Mouse (Mus musculus): ENCODE results near the gene Bnip3.

Gene Bnip3

GRCm38 (mm10) chr7:138845111-138845510 is 64.2 kb downstream of the Bnip3 start:
- DNase-seq (ENCODE audit: low spot score in 2 of 2), result no peak

GRCm38 (mm10) chr7:138843421-138843820 is 65.9 kb downstream of the Bnip3 start:
- no peak for DNase-seq (ENCODE audit: low spot score in 2 of 2)

- DNase-seq (ENCODE audit: low spot score in 2 of 2), result no peak
Observed at GRCm38 (mm10) chr7:138841436-138842151, 67.7 kb downstream of the Bnip3 start.
